ENCODE assay signal across 8 mouse cellular contexts in genomic region chr12:80223511-80223910, GRCm38 (mm10). TPM values are rescaled to one million over a fixed set of nuclear protein-coding genes. Genes with fewer than 3 reads are reported as not detected.
DNase-seq lines count a peak whose midpoint lies in the region; ATAC-seq and TF ChIP-seq lines count a peak whose summit lies in the region.

No protein-coding gene starts in this region.

- DNase-seq in lung, adult 2 months, result no peak
- no peak for DNase-seq in embryonic facial prominence, embryonic 11.5 days (ENCODE audit: low spot score)
- DNase-seq in heart, postnatal 14 days, result peak; percentile 59 to 70
- DNase-seq in midbrain, embryonic 14.5 days, result peak; percentile 54
- DNase-seq in left cerebral cortex, adult 2 months (ENCODE audit: extremely low spot score in 1 of 2, low spot score in 2 of 2), result no peak
- DNase-seq in adrenal gland, postnatal 25 days, result no peak

- no peaks in the 10 kb centered on the region for H3K36me3 ChIP-seq in lung, embryonic 15.5 days
- no peaks in the 10 kb centered on the region for H3K36me3 ChIP-seq in embryonic facial prominence, embryonic 11.5 days (replicated peaks; ENCODE audit: control insufficient read depth, insufficient read depth, low read depth, low read length)
- H3K36me3 ChIP-seq in midbrain, embryonic 14.5 days (ENCODE audit: control insufficient read depth, insufficient read depth, low read length), result no peaks in the 10 kb centered on the region

- peaks cover 91% of the 10 kb centered on the region for H3K4me1 ChIP-seq in lung, embryonic 15.5 days
- peaks cover 30% of the 10 kb centered on the region for H3K4me1 ChIP-seq in lung, adult 2 months (ENCODE audit: control insufficient read depth, insufficient read depth, low read length)
- H3K4me1 ChIP-seq in embryonic facial prominence, embryonic 11.5 days (ENCODE audit: control insufficient read depth, insufficient read depth, low read length), result peaks cover 11% of the 10 kb centered on the region
- H3K4me1 ChIP-seq in midbrain, embryonic 14.5 days (ENCODE audit: control insufficient read depth, insufficient read depth, low read length), result no peaks in the 10 kb centered on the region; the same call in 1 of the 2 replicates

- ATAC-seq in lung, embryonic 15.5 days (ENCODE audit: borderline replicate concordance, extremely low read depth, low FRiP score, low TSS enrichment), result peak; percentile 66; the same call in 1 of the 2 replicates
- 0 out of 2 replicates have a peak, but pooled peaks have one; percentile 36 for ATAC-seq in embryonic facial prominence, embryonic 11.5 days (replicated peaks; ENCODE audit: insufficient number of reproducible peaks, low FRiP score, low TSS enrichment, low read depth)
- ATAC-seq in midbrain, embryonic 14.5 days (ENCODE audit: low FRiP score, low TSS enrichment), result peak; percentile 55; the same call in 1 of the 2 replicates
- no peak for ATAC-seq in CD4-positive, CD25-positive, alpha-beta regulatory T cell, adult 4 months

- TF ChIP-seq CTCF in lung, adult 2 months (IDR thresholded peaks at IDR 0.05; ENCODE audit: insufficient read depth, low read length), result no peak
- TF ChIP-seq CTCF in left cerebral cortex, adult 2 months (IDR thresholded peaks at IDR 0.05), result no peak

- TF ChIP-seq POLR2A in lung, adult 2 months (IDR thresholded peaks at IDR 0.05; ENCODE audit: borderline replicate concordance, extremely low read depth, low read depth, low read length), result no peak

- H3K27me3 ChIP-seq in lung, embryonic 15.5 days, result no peaks in the 10 kb centered on the region
- no peaks in the 10 kb centered on the region for H3K27me3 ChIP-seq in embryonic facial prominence, embryonic 11.5 days (ENCODE audit: control insufficient read depth, insufficient read depth, low read length)
- H3K27me3 ChIP-seq in midbrain, embryonic 14.5 days (ENCODE audit: control insufficient read depth, insufficient read depth, low read length), result no peaks in the 10 kb centered on the region

- 34% methylated on average over 8 of the region's 8 CpGs for WGBS in lung, embryonic 15.5 days
- 20% methylated on average over 8 of the region's 8 CpGs for WGBS in lung, adult 2 months
- 34% methylated on average over 8 of the region's 8 CpGs for WGBS in embryonic facial prominence, embryonic 11.5 days
- WGBS in midbrain, embryonic 14.5 days, result 34% methylated on average over 8 of the region's 8 CpGs

- H3K27ac ChIP-seq in lung, embryonic 15.5 days, result peak overlapping the region; percentile 41
- H3K27ac ChIP-seq in embryonic facial prominence, embryonic 11.5 days (replicated peaks; ENCODE audit: low read depth, low read length), result 0 out of 2 replicates have a peak overlapping the region, but pooled peaks have one; percentile 8
- H3K27ac ChIP-seq in midbrain, embryonic 14.5 days (replicated peaks; ENCODE audit: low read depth, low read length), result no peak overlapping the region
- no peak overlapping the region for H3K27ac ChIP-seq in left cerebral cortex, adult 2 months

- H3K9me3 ChIP-seq in lung, embryonic 15.5 days, result no peaks in the 10 kb centered on the region
- H3K9me3 ChIP-seq in embryonic facial prominence, embryonic 11.5 days (replicated peaks; ENCODE audit: control insufficient read depth, low read length), result no peaks in the 10 kb centered on the region
- H3K9me3 ChIP-seq in midbrain, embryonic 14.5 days (ENCODE audit: control insufficient read depth, low read length), result no peaks in the 10 kb centered on the region

- H3K9ac ChIP-seq in lung, embryonic 15.5 days, result no peak overlapping the region
- H3K9ac ChIP-seq in embryonic facial prominence, embryonic 11.5 days (replicated peaks; ENCODE audit: low read length), result 0 out of 2 replicates have a peak overlapping the region, but pooled peaks have one; percentile 6
- no peak overlapping the region for H3K9ac ChIP-seq in midbrain, embryonic 14.5 days (replicated peaks; ENCODE audit: low read length)

- no peak overlapping the region for H3K4me3 ChIP-seq in lung, embryonic 15.5 days
- H3K4me3 ChIP-seq in lung, adult 2 months (replicated peaks; ENCODE audit: extremely low read depth, low read depth, low read length), result no peak overlapping the region
- no peak overlapping the region for H3K4me3 ChIP-seq in embryonic facial prominence, embryonic 11.5 days (ENCODE audit: low read depth, low read length)
- H3K4me3 ChIP-seq in midbrain, embryonic 14.5 days (replicated peaks; ENCODE audit: low read depth, low read length), result no peak overlapping the region
- no peak overlapping the region for H3K4me3 ChIP-seq in left cerebral cortex, adult 2 months

- 0 out of 2 replicates have a peak overlapping the region, but pooled peaks have one; percentile 1 for H3K4me2 ChIP-seq in lung, embryonic 15.5 days
- H3K4me2 ChIP-seq in embryonic facial prominence, embryonic 11.5 days (ENCODE audit: low read depth, low read length), result no peak overlapping the region
- no peak overlapping the region for H3K4me2 ChIP-seq in midbrain, embryonic 14.5 days (ENCODE audit: low read length)

- intact Hi-C loops in heart, postnatal 14 days (cut with DNase I), result no loop called here
- intact Hi-C loops in left cerebral cortex, adult 2 months (cut with DNase I), result no loop called here

RNA-seq across cellular contexts. Expression of gene Actn1, which starts 36.7 kb away (rescaled TPM):
- 53.4 and 57.3 TPM in 2 replicates for polyA plus RNA-seq in lung, embryonic 15.5 days (2015; fragmentation: Nextera tagmentation; extraction: Ambion mirVana)
- polyA plus RNA-seq in lung, adult 2 months (2012; rRNA removed), result 74.9 and 95.5 TPM in 2 replicates
- 34.6 and 34.8 TPM in 2 replicates for polyA plus RNA-seq in embryonic facial prominence, embryonic 11.5 days (2014; fragmentation: Nextera tagmentation; extraction: Ambion mirVana)
- 10 to 100 TPM; 49.7 to 51.0 TPM for total RNA-seq in heart, postnatal 14 days (2021)
- 6.2 and 7.9 TPM in 2 replicates for polyA plus RNA-seq in midbrain, embryonic 14.5 days (2014; fragmentation: Nextera tagmentation; extraction: Ambion mirVana)
- 100 to 1,000 TPM; 125 to 130 TPM for total RNA-seq in left cerebral cortex, adult 2 months (2021)
- polyA plus RNA-seq in CD4-positive, CD25-positive, alpha-beta regulatory T cell, adult 4 months (2017; shearing (Covaris generic)), result 10 to 100 TPM; 47.8 to 47.9 TPM
- total RNA-seq in adrenal gland, postnatal 25 days (2021), result 35.0 and 37.3 TPM in 2 replicates

Comparison
In these comparisons a context has a peak if more than half of its experiments do, and no peak if none do; other contexts are left out.
1. H3K27ac ChIP-seq: peak in lung, embryonic 15.5 days (single experiment) and embryonic facial prominence, embryonic 11.5 days (single experiment); none in midbrain, embryonic 14.5 days (single experiment) and left cerebral cortex, adult 2 months (single experiment).
2. DNase-seq: peak in heart, postnatal 14 days (2 of 2) and midbrain, embryonic 14.5 days (single experiment); none in lung, adult 2 months (single experiment), embryonic facial prominence, embryonic 11.5 days (single experiment), left cerebral cortex, adult 2 months (0 of 2) and adrenal gland, postnatal 25 days (single experiment).